Mouse (Mus musculus) lung, adult 2 months (tissue): ENCODE measurements around the gene Olfr1507.

Experiments
- CTCF ChIP-seq: fragments of 200-500 bp; IDR thresholded peaks from 2 replicates; pipeline ENCODE4 v1.5.1; 2011; ENCODE audit warnings: mild to moderate bottlenecking, low read length, control low read depth; ENCODE audit not compliant: insufficient read depth
- POLR2A ChIP-seq: fragments of 200-500 bp; IDR thresholded peaks from 2 replicates; pipeline ENCODE4 v1.6.1; 2011; ENCODE audit warnings: low read depth, mild to moderate bottlenecking, control low read depth, low read length, borderline replicate concordance; ENCODE audit errors: extremely low read depth

DNA sequence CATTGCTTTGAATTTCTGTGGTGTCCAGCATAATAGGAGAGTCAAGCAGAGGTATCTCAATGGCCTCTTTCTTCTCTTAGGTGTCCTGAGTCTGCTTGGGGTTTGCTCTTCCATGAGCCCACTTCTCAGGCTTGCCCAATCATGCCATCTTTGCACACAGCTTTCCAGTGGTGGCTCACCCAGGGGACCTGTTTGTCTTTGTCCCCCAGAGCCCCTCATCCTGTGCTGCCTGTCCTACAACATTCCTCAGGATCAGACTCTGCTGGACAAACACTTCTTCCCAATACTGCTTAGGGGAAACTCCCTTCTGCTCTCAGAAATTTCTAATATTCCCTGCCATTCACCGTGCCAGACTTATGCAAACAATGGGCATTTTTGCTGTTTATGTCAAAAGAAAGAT, 29.8 kb downstream of the Olfr1507 start:
- TF ChIP-seq POLR2A (no peak), CTCF (no peak)
